Comparison of ENCODE assay signal across 8 mouse cellular contexts in the genomic region with DNA sequence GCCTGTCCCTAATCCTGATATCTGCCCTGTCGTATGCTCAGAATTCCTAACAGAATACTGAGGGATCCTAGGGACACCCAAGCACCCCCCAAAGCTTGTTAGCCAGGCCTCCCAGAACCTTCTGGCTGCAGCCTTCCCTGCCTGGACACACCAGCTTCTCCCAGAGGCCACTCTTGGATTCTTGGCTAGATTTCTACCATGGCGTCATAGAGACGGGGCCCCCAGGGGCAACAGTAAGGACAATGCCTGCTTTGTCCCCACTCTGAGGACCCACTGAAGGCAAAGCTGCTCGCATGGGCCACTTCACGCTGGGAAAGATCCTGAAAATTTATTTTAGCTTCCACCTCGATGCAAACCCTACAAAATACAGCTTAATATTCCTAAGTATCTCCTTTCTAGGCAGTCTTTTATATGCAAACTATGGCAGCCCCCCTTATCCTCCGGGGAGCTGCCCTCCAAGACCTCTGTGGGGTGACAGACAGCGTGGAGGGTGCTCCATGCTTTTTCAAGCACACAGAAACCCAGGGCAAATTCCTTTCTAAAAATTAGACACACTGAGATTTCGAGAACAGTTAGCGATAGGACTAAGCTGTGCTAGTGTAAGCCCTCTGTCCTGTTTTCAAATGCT. TPM values are rescaled to one million over a fixed set of nuclear protein-coding genes. Genes with fewer than 3 reads are reported as not detected.
DNase-seq lines count a peak whose midpoint lies in the region; ATAC-seq and TF ChIP-seq lines count a peak whose summit lies in the region.

No protein-coding gene starts in this region.

- H3K27ac ChIP-seq in gastrocnemius, adult 2 months: peak overlapping the region; percentile 46; the same call in 1 of the 2 replicates
- peak overlapping the region; percentile 73 for H3K27ac ChIP-seq in embryonic facial prominence, embryonic 10.5 days (replicated peaks)
- H3K27ac ChIP-seq in heart, embryonic 16.5 days (ENCODE audit: low read length): peak overlapping the region; percentile 82
- peak overlapping the region; percentile 54 for H3K27ac ChIP-seq in limb, embryonic 15.5 days

- no peak for TF ChIP-seq CTCF in gastrocnemius, adult 2 months (IDR thresholded peaks at IDR 0.05)

- ATAC-seq in heart, embryonic 16.5 days (replicated peaks; ENCODE audit: extremely low read depth, insufficient read depth, low FRiP score): no peak
- no peak for ATAC-seq in limb, embryonic 15.5 days (ENCODE audit: insufficient number of reproducible peaks, low FRiP score, low TSS enrichment, low read depth)

- H3K4me1 ChIP-seq in embryonic facial prominence, embryonic 10.5 days: peaks cover 35% of the 10 kb centered on the region
- peaks cover 36% of the 10 kb centered on the region for H3K4me1 ChIP-seq in heart, embryonic 16.5 days (ENCODE audit: control insufficient read depth, insufficient read depth, low read length)
- H3K4me1 ChIP-seq in limb, embryonic 15.5 days: peaks cover 38% of the 10 kb centered on the region

- H3K9me3 ChIP-seq in embryonic facial prominence, embryonic 10.5 days: no peaks in the 10 kb centered on the region
- H3K9me3 ChIP-seq in heart, embryonic 16.5 days (replicated peaks; ENCODE audit: control insufficient read depth, low read length): no peaks in the 10 kb centered on the region
- H3K9me3 ChIP-seq in limb, embryonic 15.5 days: no peaks in the 10 kb centered on the region

- intact Hi-C loops in gastrocnemius, adult 2 months (cut with DNase I): no loop called here

- DNase-seq in gastrocnemius, adult 2 months: no peak
- DNase-seq in gastrocnemius, postnatal 4 days (ENCODE audit: low spot score in 2 of 2): no peak
- DNase-seq in embryonic facial prominence, embryonic 10.5 days (ENCODE audit: low spot score): peak; percentile 35
- no peak for DNase-seq in frontal cortex, adult 2 months (ENCODE audit: extremely low spot score in 1 of 2, low spot score in 1 of 2)
- no peak for DNase-seq in urinary bladder, postnatal 10 days (ENCODE audit: low spot score)
- DNase-seq in testis, postnatal 10 days (ENCODE audit: low spot score): no peak

- H3K9ac ChIP-seq in heart, embryonic 16.5 days (ENCODE audit: low read length): peak overlapping the region; percentile 26
- no peak overlapping the region for H3K9ac ChIP-seq in limb, embryonic 15.5 days

- H3K27me3 ChIP-seq in embryonic facial prominence, embryonic 10.5 days (replicated peaks; ENCODE audit: low read depth, poor library complexity, severe bottlenecking): no peaks in the 10 kb centered on the region
- no peaks in the 10 kb centered on the region for H3K27me3 ChIP-seq in heart, embryonic 16.5 days (ENCODE audit: control insufficient read depth, insufficient read depth, low read length)
- no peaks in the 10 kb centered on the region for H3K27me3 ChIP-seq in limb, embryonic 15.5 days

- H3K36me3 ChIP-seq in embryonic facial prominence, embryonic 10.5 days (replicated peaks): no peaks in the 10 kb centered on the region
- H3K36me3 ChIP-seq in heart, embryonic 16.5 days (ENCODE audit: control insufficient read depth, insufficient read depth): no peaks in the 10 kb centered on the region
- no peaks in the 10 kb centered on the region for H3K36me3 ChIP-seq in limb, embryonic 15.5 days

- no peak overlapping the region for H3K4me3 ChIP-seq in gastrocnemius, adult 2 months
- H3K4me3 ChIP-seq in embryonic facial prominence, embryonic 10.5 days: no peak overlapping the region
- no peak overlapping the region for H3K4me3 ChIP-seq in heart, embryonic 16.5 days (ENCODE audit: low read length)
- no peak overlapping the region for H3K4me3 ChIP-seq in limb, embryonic 15.5 days

- H3K4me2 ChIP-seq in heart, embryonic 16.5 days (ENCODE audit: low read depth, low read length): peak overlapping the region; percentile 4; the same call in 1 of the 2 replicates
- H3K4me2 ChIP-seq in limb, embryonic 15.5 days: no peak overlapping the region

- 41% methylated on average over 10 of the region's 10 CpGs for WGBS in embryonic facial prominence, embryonic 10.5 days
- WGBS in heart, embryonic 16.5 days: 42% methylated on average over 10 of the region's 10 CpGs
- WGBS in limb, embryonic 15.5 days: 67% methylated on average over 10 of the region's 10 CpGs

RNA-seq across cellular contexts. Expression of a gene that starts 32.2 kb away (rescaled TPM):
- total RNA-seq in gastrocnemius, adult 2 months (2021): 100 to 1,000 TPM; 110 to 132 TPM
- 10 to 100 TPM; 75.1 to 92.5 TPM for total RNA-seq in gastrocnemius, postnatal 4 days (2021)
- polyA plus RNA-seq in embryonic facial prominence, embryonic 10.5 days (2016; fragmentation: Nextera tagmentation; extraction: Ambion mirVana): 6.8 and 7.8 TPM in 2 replicates
- 17.6 and 22.5 TPM in 2 replicates for polyA plus RNA-seq in heart, embryonic 16.5 days (2015; fragmentation: Nextera tagmentation; extraction: Ambion mirVana)
- 7.1 and 8.0 TPM in 2 replicates for polyA plus RNA-seq in limb, embryonic 15.5 days (2015; fragmentation: Nextera tagmentation; extraction: Ambion mirVana)
- 80.9 and 95.5 TPM in 2 replicates for polyA plus RNA-seq in frontal cortex, adult 2 months (2012; rRNA removed)
